Mouse (Mus musculus): ENCODE data around the gene Wfdc6b. TPM values are rescaled to one million over a fixed set of nuclear protein-coding genes. Genes with fewer than 3 reads are reported as not detected.
"Not testable (repeated sequence)": the region's sequence is repeated elsewhere in the genome, so short reads cannot be mapped to it uniquely, and the experiment has no call there.

Gene Wfdc6b
- total RNA-seq (2021) = not detected
- long read RNA-seq, experiment 1 = 0 reads
- long read RNA-seq, experiment 2 = 0 reads

- H3K27ac ChIP-seq; DNase-seq (ENCODE audit: low spot score in 2 of 2); H3K4me3 ChIP-seq: not testable (repeated sequence)
These were observed at the start of gene Wfdc6b, which contains the start of gene Wfdc8 for GRCm38 (mm10) chr2:164613471-164613870. Wfdc6b (plus strand) TSS chr2:164613522. Wfdc8 (minus strand) TSS chr2:164613626.

- no peak for TF ChIP-seq CTCF (conservative IDR thresholded peaks at IDR 0.05)
- H3K4me3 ChIP-seq = no peak overlapping the region
- H3K27ac ChIP-seq = no peak overlapping the region
- DNase-seq (ENCODE audit: low spot score in 2 of 2) = no peak
These were observed 49.0 kb upstream of the Wfdc6b start for GRCm38 (mm10) chr2:164564346-164564745.

- H3K4me3 ChIP-seq = no peak overlapping the region
- peak; percentile 52 for TF ChIP-seq CTCF (conservative IDR thresholded peaks at IDR 0.05)
- H3K27ac ChIP-seq = no peak overlapping the region
- no peak for DNase-seq (ENCODE audit: low spot score in 2 of 2)
These were observed 46.3 kb upstream of the Wfdc6b start for GRCm38 (mm10) chr2:164566997-164567396.

GRCm38 (mm10) chr2:164567460-164567859 is 45.9 kb upstream of the Wfdc6b start:
- TF ChIP-seq CTCF (conservative IDR thresholded peaks at IDR 0.05) = no peak
- H3K27ac ChIP-seq = no peak overlapping the region
- H3K4me3 ChIP-seq = no peak overlapping the region
- DNase-seq (ENCODE audit: low spot score in 2 of 2) = no peak

- H3K27ac ChIP-seq; DNase-seq (ENCODE audit: low spot score in 2 of 2); H3K4me3 ChIP-seq: not testable (repeated sequence)
These were observed 40.0 kb upstream of the Wfdc6b start, which contains the start of gene Spint3 for GRCm38 (mm10) chr2:164573359-164573758. Spint3 (minus strand) TSS chr2:164573459.

GRCm38 (mm10) chr2:164585025-164585725 is 28.1 kb upstream of the Wfdc6b start, which contains the start of gene Wfdc6a:
Wfdc6a (minus strand) TSS chr2:164585447.
- H3K4me3 ChIP-seq; H3K27ac ChIP-seq; DNase-seq (ENCODE audit: low spot score in 2 of 2): not testable (repeated sequence)

GRCm38 (mm10) chr2:164592014-164592413 is 21.3 kb upstream of the Wfdc6b start:
- H3K4me3 ChIP-seq = no peak overlapping the region
- peak; percentile 29 to 33 for DNase-seq (ENCODE audit: low spot score in 2 of 2)
- no peak overlapping the region for H3K27ac ChIP-seq
- peak; percentile 88 for TF ChIP-seq CTCF (conservative IDR thresholded peaks at IDR 0.05)

GRCm38 (mm10) chr2:164593494-164593893 is 19.8 kb upstream of the Wfdc6b start, which contains the start of gene Eppin:
Eppin (minus strand) TSS chr2:164593594.
- no peak within 1 kb of the TSS for H3K4me3 ChIP-seq
- TF ChIP-seq CTCF (conservative IDR thresholded peaks at IDR 0.05) = no peak
- H3K27ac ChIP-seq = no peak within 1 kb of the TSS
- no peak for DNase-seq (ENCODE audit: low spot score in 2 of 2)

GRCm38 (mm10) chr2:164600179-164600578 is 13.1 kb upstream of the Wfdc6b start:
- Histone ChIP-seq H3K27ac (no peak overlapping the region), H3K4me3 (no peak overlapping the region)
- no peak for DNase-seq (ENCODE audit: low spot score in 2 of 2)
- peak; percentile 54 for TF ChIP-seq CTCF (conservative IDR thresholded peaks at IDR 0.05)

- H3K27ac ChIP-seq = no peak overlapping the region
These were observed 9.8 kb upstream of the Wfdc6b start for GRCm38 (mm10) chr2:164603482-164603881.

GRCm38 (mm10) chr2:164604411-164604810 is 8.9 kb upstream of the Wfdc6b start:
- TF ChIP-seq CTCF (conservative IDR thresholded peaks at IDR 0.05) = no peak
- no peak for DNase-seq (ENCODE audit: low spot score in 2 of 2)
- no peak overlapping the region for H3K27ac ChIP-seq
- H3K4me3 ChIP-seq = no peak overlapping the region

More at GRCm38 (mm10) chr2:164603482-164603881, 9.8 kb upstream of the Wfdc6b start:
- no peak for DNase-seq (ENCODE audit: low spot score in 2 of 2)
- peak; percentile 28 for TF ChIP-seq CTCF (conservative IDR thresholded peaks at IDR 0.05)
- no peak overlapping the region for H3K4me3 ChIP-seq

GRCm38 (mm10) chr2:164608781-164609180 is 4.5 kb upstream of the Wfdc6b start:
- TF ChIP-seq CTCF (conservative IDR thresholded peaks at IDR 0.05) = no peak
- DNase-seq (ENCODE audit: low spot score in 2 of 2) = no peak
- Histone ChIP-seq H3K4me3 (no peak overlapping the region), H3K27ac (no peak overlapping the region)

GRCm38 (mm10) chr2:164615386-164615785 is 2.1 kb downstream of the Wfdc6b start:
- H3K27ac ChIP-seq = no peak overlapping the region
- H3K4me3 ChIP-seq = no peak overlapping the region
- no peak for TF ChIP-seq CTCF (conservative IDR thresholded peaks at IDR 0.05)
- DNase-seq (ENCODE audit: low spot score in 2 of 2) = no peak

- TF ChIP-seq CTCF (conservative IDR thresholded peaks at IDR 0.05) = no peak
- no peak overlapping the region for H3K4me3 ChIP-seq
- no peak for DNase-seq (ENCODE audit: low spot score in 2 of 2)
- H3K27ac ChIP-seq = no peak overlapping the region
These were observed 5.7 kb downstream of the Wfdc6b start for GRCm38 (mm10) chr2:164619050-164619449.
